Mouse (Mus musculus) G1E (cell line): ENCODE measurements around the gene Lrch1. TPM values are rescaled to one million over a fixed set of nuclear protein-coding genes. Genes with fewer than 3 reads are reported as not detected.

Experiments used
- ATAC-seq: 2 replicates; pipeline ENCODE4 v1.8.0; 2016; ENCODE audit warnings: mild to moderate bottlenecking; ENCODE audit not compliant: insufficient number of reproducible peaks, poor library complexity, low FRiP score, severe bottlenecking; ENCODE audit errors: extremely low read depth
- DNase-seq: peaks from one replicate; pipeline ENCODE4 v3.0.0; 2012; ENCODE audit warnings: low spot score
- H3K27me3 ChIP-seq: 2 replicates; pipeline ENCODE4 v1.6.1; 2012; ENCODE audit warnings: mild to moderate bottlenecking, low read length, inconsistent platforms; ENCODE audit not compliant: insufficient read depth
- H3K36me3 ChIP-seq: replicated peaks from 2 replicates; pipeline ENCODE3; 2012; ENCODE audit warnings: mild to moderate bottlenecking, inconsistent platforms
- H3K4me1 ChIP-seq: 2 replicates; pipeline ENCODE4 v1.6.1; 2012; ENCODE audit warnings: low read depth, low read length, inconsistent platforms, mixed read lengths; ENCODE audit not compliant: insufficient read depth
- H3K4me3 ChIP-seq: 2 replicates; pipeline ENCODE4 v1.5.1; 2012; ENCODE audit warnings: low read depth, mild to moderate bottlenecking, inconsistent platforms, low read length, moderate library complexity, mixed read lengths
- H3K9me3 ChIP-seq: replicated peaks from 2 replicates; pipeline ENCODE4 v1.6.1; 2012; ENCODE audit warnings: inconsistent platforms
- CTCF ChIP-seq: IDR thresholded peaks from 2 replicates; pipeline ENCODE4 v1.5.1; 2012; ENCODE audit warnings: low read depth, low read length, inconsistent platforms, mixed read lengths
- GATA1 ChIP-seq: IDR thresholded peaks from 2 replicates; pipeline ENCODE4 v1.6.1; 2012; ENCODE audit warnings: borderline replicate concordance, low read length, inconsistent platforms, mixed read lengths
- GATA2 ChIP-seq: IDR thresholded peaks from 2 replicates; pipeline ENCODE4 v1.6.1; 2012; ENCODE audit warnings: low read depth, low read length, inconsistent platforms, borderline replicate concordance
- POLR2AphosphoS5 ChIP-seq: IDR thresholded peaks from 2 replicates; pipeline ENCODE4 v1.6.1; 2012; ENCODE audit warnings: low read depth, low read length, inconsistent platforms; ENCODE audit not compliant: insufficient replicate concordance
- TAL1 ChIP-seq: conservative IDR thresholded peaks from 2 replicates; pipeline ENCODE4 v1.6.1; 2012; ENCODE audit warnings: low read depth, low read length, inconsistent platforms, mixed read lengths
- polyA plus RNA-seq: library from polyadenylated mRNA; stranded (reverse); fragments of >175 nt; gene quantifications from 2 replicates; pipeline ENCODE4 v1.2.3, GENCODE M21; 2012
- total RNA-seq, 2 experiments: library from RNA; stranded (forward) in 1 of 2; stranded (reverse) in 1 of 2; fragments of 200-1000 nt in 1 of 2; fragments of >200 nt in 1 of 2; fragmentation: Nextera tagmentation in 1 of 2; gene quantifications; 2 replicates each; pipeline ENCODE4 v1.2.3; 2014 to 2017

The Lrch1 gene
- total and polyA plus RNA-seq, 3 experiments, result 0.16 TPM; not detected in 2

DNA sequence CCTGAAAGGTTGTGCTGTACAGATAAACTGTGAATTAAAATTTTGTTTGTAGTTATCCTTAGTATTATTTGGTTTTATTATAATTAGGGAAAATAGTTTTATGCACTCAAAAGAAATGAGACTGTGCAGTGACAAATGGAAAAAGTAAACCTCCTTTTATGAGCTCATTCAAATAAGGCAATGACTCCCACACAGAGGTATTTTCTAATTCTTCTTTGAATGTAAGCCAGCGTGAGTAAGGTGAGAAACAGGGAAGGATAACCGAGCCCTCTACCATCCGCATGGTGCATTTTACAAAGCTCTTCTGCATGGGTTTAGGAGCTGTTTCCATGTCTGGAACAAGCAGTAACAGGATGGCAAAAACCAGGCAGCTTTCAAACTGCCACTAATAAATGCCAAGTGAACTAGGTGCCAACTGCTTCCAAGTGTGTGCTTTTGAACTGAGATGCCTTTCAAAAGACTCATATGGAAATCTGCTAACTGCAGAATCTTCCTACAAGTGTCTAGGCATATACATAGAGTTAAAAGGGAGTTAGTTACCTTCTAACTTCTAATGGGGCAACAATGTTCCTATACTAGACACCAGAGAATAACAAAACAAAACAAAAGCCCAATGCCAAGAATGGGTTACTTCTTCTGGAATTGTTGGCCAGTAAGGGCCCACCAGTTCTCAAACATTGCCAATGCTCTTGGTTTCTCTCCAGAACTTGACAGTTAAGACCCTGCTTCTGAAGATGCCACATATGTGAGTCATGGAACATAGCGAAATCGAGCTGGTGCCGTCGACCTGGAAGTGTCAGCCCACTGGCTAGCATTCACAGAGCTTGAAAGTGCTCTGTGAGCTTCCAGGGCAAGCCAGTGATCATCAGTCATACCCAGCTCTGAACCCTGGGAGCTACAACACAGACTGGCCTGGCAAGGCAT, 124.7 kb downstream of the Lrch1 start:
- no peak overlapping the region for H3K4me3 ChIP-seq
- no peak for ATAC-seq
- H3K4me1 ChIP-seq, result no peaks in the 10 kb centered on the region
- no peak for DNase-seq
- no peaks in the 10 kb centered on the region for H3K36me3 ChIP-seq
- TF ChIP-seq GATA1 (no peak), GATA2 (no peak), TAL1 (no peak), CTCF (no peak), POLR2AphosphoS5 (no peak)
- H3K27me3 ChIP-seq, result peaks cover 5% of the 10 kb centered on the region; the same call in 1 of the 2 replicates
- no peaks in the 10 kb centered on the region for H3K9me3 ChIP-seq

GRCm38 (mm10) chr14:74822048-74822447, 125.6 kb downstream of the Lrch1 start:
- DNase-seq (no peak), ATAC-seq (no peak)
- Histone ChIP-seq H3K4me1 (no peaks in the 10 kb centered on the region), H3K36me3 (no peaks in the 10 kb centered on the region), H3K4me3 (no peak overlapping the region), H3K27me3 (peaks cover 5% of the 10 kb centered on the region; the same call in 1 of the 2 replicates), H3K9me3 (no peaks in the 10 kb centered on the region)
- TF ChIP-seq GATA2, result no peak

GRCm38 (mm10) chr14:74820180-74820813, 127.4 kb downstream of the Lrch1 start:
- Histone ChIP-seq H3K4me1 (no peaks in the 10 kb centered on the region), H3K4me3 (no peak overlapping the region), H3K27me3 (peaks cover 5% of the 10 kb centered on the region; the same call in 1 of the 2 replicates), H3K36me3 (no peaks in the 10 kb centered on the region), H3K9me3 (no peaks in the 10 kb centered on the region)
- TF ChIP-seq GATA2 (no peak), CTCF (no peak), POLR2AphosphoS5 (no peak)
- DNase-seq, result no peak
- ATAC-seq, result no peak

- DNase-seq, result no peak
- H3K4me1 ChIP-seq, result no peaks in the 10 kb centered on the region
- no peaks in the 10 kb centered on the region for H3K36me3 ChIP-seq
These were observed 131.0 kb downstream of the Lrch1 start for GRCm38 (mm10) chr14:74816705-74817104.

GRCm38 (mm10) chr14:74814848-74815789, 132.6 kb downstream of the Lrch1 start:
- TF ChIP-seq TAL1 (no peak), CTCF (no peak), POLR2AphosphoS5 (no peak), GATA2 (no peak), GATA1 (no peak)
- Histone ChIP-seq H3K9me3 (no peaks in the 10 kb centered on the region), H3K36me3 (no peaks in the 10 kb centered on the region), H3K4me3 (no peak overlapping the region), H3K27me3 (peaks cover 3% of the 10 kb centered on the region; the same call in 1 of the 2 replicates), H3K4me1 (no peaks in the 10 kb centered on the region)
- DNase-seq (no peak), ATAC-seq (no peak)

More at GRCm38 (mm10) chr14:74816705-74817104, 131.0 kb downstream of the Lrch1 start:
- no peak for TF ChIP-seq TAL1
- TF ChIP-seq POLR2AphosphoS5, result no peak
- TF ChIP-seq GATA1, result no peak
- no peak for TF ChIP-seq CTCF
- no peak for TF ChIP-seq GATA2
- Histone ChIP-seq H3K27me3 (peaks cover 3% of the 10 kb centered on the region; the same call in 1 of the 2 replicates), H3K9me3 (no peaks in the 10 kb centered on the region), H3K4me3 (no peak overlapping the region)
- ATAC-seq, result no peak

DNA sequence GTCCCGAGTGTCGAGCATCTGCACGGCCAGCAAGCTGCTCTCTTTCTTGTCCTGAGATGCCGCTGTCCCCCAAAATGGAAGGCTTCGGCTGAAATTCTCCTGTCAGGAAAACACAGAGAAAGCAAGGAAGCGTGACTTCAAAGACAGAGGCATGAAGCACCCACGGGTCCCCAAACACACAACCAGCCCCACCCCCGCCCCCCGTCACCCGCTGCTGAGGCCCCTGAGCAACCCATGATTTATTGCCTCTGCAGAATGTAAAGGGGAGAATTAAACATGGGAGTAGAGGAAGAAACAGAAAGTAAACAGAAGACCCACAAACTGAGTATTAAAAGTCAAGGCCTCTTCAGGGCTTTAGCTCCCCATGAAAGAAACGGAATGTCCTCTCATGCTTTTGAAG, 136.1 kb downstream of the Lrch1 start:
- no peak for TF ChIP-seq GATA1
- TF ChIP-seq CTCF, result no peak
- no peak for TF ChIP-seq GATA2
- no peak for TF ChIP-seq POLR2AphosphoS5
- TF ChIP-seq TAL1, result no peak
- Histone ChIP-seq H3K4me3 (no peak overlapping the region), H3K27me3 (no peaks in the 10 kb centered on the region; the same call in 1 of the 2 replicates), H3K9me3 (no peaks in the 10 kb centered on the region), H3K4me1 (no peaks in the 10 kb centered on the region), H3K36me3 (no peaks in the 10 kb centered on the region)
- DNase-seq, result no peak
- ATAC-seq, result no peak
